Mouse (Mus musculus): ENCODE measurements at regions not wholly inside any gene's neighbourhood (a gene's known extent, or its start where the extent isn't known, plus 50 kb on each side); places are given as distances from the start of the nearest gene placed in this dataset.

DNA sequence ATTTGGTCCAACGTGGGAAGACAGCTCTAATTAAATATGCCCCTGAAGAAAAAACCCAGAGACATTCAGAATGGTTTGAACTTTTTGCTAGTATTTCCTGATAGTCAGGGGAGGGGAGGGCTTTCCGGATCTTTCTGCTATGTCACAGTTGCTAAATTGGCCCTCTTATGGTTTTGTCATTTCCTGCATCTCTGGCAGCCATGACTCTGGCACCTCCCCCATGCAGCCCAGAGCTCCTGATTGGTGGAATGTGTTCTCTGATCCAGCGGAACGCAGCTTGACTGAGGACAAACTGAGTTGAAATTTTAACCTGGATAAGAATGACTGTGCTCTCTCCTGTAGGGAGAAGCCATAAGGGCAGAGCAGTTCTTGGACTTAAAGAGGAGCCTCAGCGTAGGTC, 150.4 kb upstream of the Emcn start:
- TF ChIP-seq POLR2A (IDR thresholded peaks at IDR 0.05; ENCODE audit: extremely low read depth, insufficient read depth, low read length) (no peak), CTCF (IDR thresholded peaks at IDR 0.05; ENCODE audit: low read depth, low read length) (no peak)
